ENCODE assay signal across 8 mouse cellular contexts in genomic region chr1:160043271-160043975, GRCm38 (mm10). TPM values are rescaled to one million over a fixed set of nuclear protein-coding genes. Genes with fewer than 3 reads are reported as not detected.
DNase-seq lines count a peak whose midpoint lies in the region; ATAC-seq lines count a peak whose summit lies in the region.
"Had no signal": no experiment of that assay in that cellular context is flagged by ENCODE, and none has a peak within 500 bp of the region (broad histone marks: within the 10 kb centered on the region; RNA-seq: fewer than 3 reads in every experiment).

No protein-coding gene starts in this region.

- no peak for ATAC-seq in hindbrain, embryonic 13.5 days (ENCODE audit: low FRiP score)
- no peak for ATAC-seq in hindbrain, embryonic 16.5 days
- ATAC-seq in embryonic facial prominence, embryonic 13.5 days (ENCODE audit: insufficient number of reproducible peaks, insufficient read depth, low FRiP score, low TSS enrichment, low read depth): no peak
- no peak for ATAC-seq in liver, embryonic 13.5 days (ENCODE audit: low read depth)

- H3K4me3 ChIP-seq in hindbrain, embryonic 13.5 days: no peak overlapping the region
- no peak overlapping the region for H3K4me3 ChIP-seq in hindbrain, embryonic 16.5 days (ENCODE audit: low read length)
- peak overlapping the region; percentile 52; the same call in 1 of the 2 replicates for H3K4me3 ChIP-seq in embryonic facial prominence, embryonic 13.5 days
- peak overlapping the region; percentile 78 for H3K4me3 ChIP-seq in liver, embryonic 13.5 days (replicated peaks)

- no peak overlapping the region for H3K9ac ChIP-seq in hindbrain, embryonic 13.5 days
- no peak overlapping the region for H3K9ac ChIP-seq in hindbrain, embryonic 16.5 days (ENCODE audit: low read depth, low read length)
- no peak overlapping the region for H3K9ac ChIP-seq in embryonic facial prominence, embryonic 13.5 days
- peak overlapping the region; percentile 84; the same call in 1 of the 2 replicates for H3K9ac ChIP-seq in liver, embryonic 13.5 days

- H3K4me1 ChIP-seq in hindbrain, embryonic 13.5 days (replicated peaks): peaks cover 7% of the 10 kb centered on the region
- peaks cover 4% of the 10 kb centered on the region for H3K4me1 ChIP-seq in hindbrain, embryonic 16.5 days (ENCODE audit: control insufficient read depth, insufficient read depth, low read depth, low read length)
- peaks cover 10% of the 10 kb centered on the region; the same call in 1 of the 2 replicates for H3K4me1 ChIP-seq in embryonic facial prominence, embryonic 13.5 days
- H3K4me1 ChIP-seq in liver, embryonic 13.5 days (replicated peaks): peaks cover 53% of the 10 kb centered on the region

- no peaks in the 10 kb centered on the region for H3K9me3 ChIP-seq in hindbrain, embryonic 13.5 days
- H3K9me3 ChIP-seq in hindbrain, embryonic 16.5 days (ENCODE audit: control insufficient read depth, low read length): no peaks in the 10 kb centered on the region
- no peaks in the 10 kb centered on the region for H3K9me3 ChIP-seq in embryonic facial prominence, embryonic 13.5 days
- H3K9me3 ChIP-seq in liver, embryonic 13.5 days (replicated peaks): no peaks in the 10 kb centered on the region

- H3K27me3 ChIP-seq in hindbrain, embryonic 13.5 days: 0 out of 2 replicates have a peak, but pooled peaks cover 12% of the 10 kb centered on the region
- H3K27me3 ChIP-seq in hindbrain, embryonic 16.5 days (replicated peaks; ENCODE audit: control insufficient read depth, insufficient read depth, low read length): no peaks in the 10 kb centered on the region
- H3K27me3 ChIP-seq in embryonic facial prominence, embryonic 13.5 days: peaks cover 2% of the 10 kb centered on the region; the same call in 1 of the 2 replicates
- H3K27me3 ChIP-seq in liver, embryonic 13.5 days: 0 out of 2 replicates have a peak, but pooled peaks cover 7% of the 10 kb centered on the region
- H3K27me3 ChIP-seq: Patski had no signal

- no peaks in the 10 kb centered on the region for H3K36me3 ChIP-seq in hindbrain, embryonic 13.5 days
- no peaks in the 10 kb centered on the region for H3K36me3 ChIP-seq in hindbrain, embryonic 16.5 days (ENCODE audit: control insufficient read depth, insufficient read depth, low read length)
- no peaks in the 10 kb centered on the region for H3K36me3 ChIP-seq in embryonic facial prominence, embryonic 13.5 days
- H3K36me3 ChIP-seq in liver, embryonic 13.5 days: 0 out of 2 replicates have a peak, but pooled peaks cover 4% of the 10 kb centered on the region

- H3K4me2 ChIP-seq in hindbrain, embryonic 13.5 days: peak overlapping the region; percentile 54; the same call in 1 of the 2 replicates
- no peak overlapping the region for H3K4me2 ChIP-seq in hindbrain, embryonic 16.5 days (ENCODE audit: low read length)
- peak overlapping the region; percentile 84 for H3K4me2 ChIP-seq in embryonic facial prominence, embryonic 13.5 days
- H3K4me2 ChIP-seq in liver, embryonic 13.5 days: peak overlapping the region; percentile 73

- H3K27ac ChIP-seq in hindbrain, embryonic 13.5 days: no peak overlapping the region
- H3K27ac ChIP-seq in hindbrain, embryonic 16.5 days (ENCODE audit: low read depth, low read length): no peak overlapping the region
- H3K27ac ChIP-seq in embryonic facial prominence, embryonic 13.5 days: no peak overlapping the region
- peak overlapping the region; percentile 88 for H3K27ac ChIP-seq in liver, embryonic 13.5 days

- 90% methylated on average over 13 of the region's 13 CpGs for WGBS in hindbrain, embryonic 13.5 days
- 92% methylated on average over 13 of the region's 13 CpGs for WGBS in hindbrain, embryonic 16.5 days
- 88% methylated on average over 13 of the region's 13 CpGs for WGBS in embryonic facial prominence, embryonic 13.5 days
- WGBS in liver, embryonic 13.5 days (ENCODE audit: insufficient replicate concordance): 69% methylated on average over 13 of the region's 13 CpGs

- peak; percentile 28 for DNase-seq in ZHBTc4 (ENCODE audit: low read depth, low spot score)
- no peak for DNase-seq in liver, embryonic 13.5 days
- DNase-seq in right cerebral cortex, postnatal 14 days: no peak
- no peak for DNase-seq in gastrocnemius, adult 18-20 months (ENCODE audit: low spot score)

RNA-seq across cellular contexts. Expression of gene 4930523C07Rik, which starts 0.8 kb away (rescaled TPM):
- 1.5 and 3.7 TPM in 2 replicates for polyA plus RNA-seq in hindbrain, embryonic 13.5 days (2015; fragmentation: Nextera tagmentation; extraction: Ambion mirVana)
- polyA plus RNA-seq in hindbrain, embryonic 16.5 days (2015; fragmentation: Nextera tagmentation; extraction: Ambion mirVana): 3.3 and 4.2 TPM in 2 replicates
- polyA plus RNA-seq in embryonic facial prominence, embryonic 13.5 days (2015; fragmentation: Nextera tagmentation; extraction: Ambion mirVana): 8.5 and 11.5 TPM in 2 replicates
- 29.8 and 30.3 TPM in 2 replicates for polyA plus RNA-seq in liver, embryonic 13.5 days (2015; fragmentation: Nextera tagmentation; extraction: Ambion mirVana)
- total RNA-seq in gastrocnemius, adult 18-20 months (2021): 1 to 10 TPM; 5.4 to 5.7 TPM

Comparison
In these comparisons a context has a peak if more than half of its experiments do, and no peak if none do; other contexts are left out.
1. H3K4me3 ChIP-seq: peak in embryonic facial prominence, embryonic 13.5 days (single experiment) and liver, embryonic 13.5 days (single experiment); none in hindbrain, embryonic 13.5 days (single experiment) and hindbrain, embryonic 16.5 days (single experiment).